Comparison of ENCODE assay signal across 8 mouse cellular contexts in genomic region chr13:38527797-38528650, GRCm38 (mm10). TPM values are rescaled to one million over a fixed set of nuclear protein-coding genes. Genes with fewer than 3 reads are reported as not detected.
A peak's percentile ranks its signal among the peaks of the same experiment; 100 is the strongest.
DNase-seq lines count a peak whose midpoint lies in the region; ATAC-seq lines count a peak whose summit lies in the region.

No protein-coding gene starts in this region.

- DNase-seq in adrenal gland, adult 2 months = peak; percentile 96
- peak; percentile 68 for DNase-seq in embryo, embryonic 11.5 days (ENCODE audit: low read depth, low spot score)
- DNase-seq in gastrocnemius, postnatal 4 days (ENCODE audit: low spot score in 2 of 2) = peak; percentile 77 to 86
- peak; percentile 84 for DNase-seq in left cerebral cortex, postnatal 4 days
- DNase-seq in midbrain, embryonic 11.5 days (ENCODE audit: low spot score, missing footprints) = peak; percentile 98
- DNase-seq in right cerebral cortex, postnatal 4 days = peak; percentile 77
- peak; percentile 89 for DNase-seq in yolk sac, embryonic 10.5 days (ENCODE audit: low spot score)

- ATAC-seq in intestine, embryonic 16.5 days = peak; percentile 93
- peak; percentile 92 for ATAC-seq in midbrain, embryonic 11.5 days (ENCODE audit: low FRiP score)

- WGBS in intestine, embryonic 16.5 days = under 1% methylated on average over 80 of the region's 87 CpGs
- WGBS in midbrain, embryonic 11.5 days = under 1% methylated on average over 80 of the region's 87 CpGs

- peak overlapping the region; percentile 95 for H3K9ac ChIP-seq in intestine, embryonic 16.5 days (ENCODE audit: low read depth, low read length)
- peak overlapping the region; percentile 83 for H3K9ac ChIP-seq in midbrain, embryonic 11.5 days (ENCODE audit: low read length)

- H3K9me3 ChIP-seq in intestine, embryonic 16.5 days (ENCODE audit: control insufficient read depth, low read length) = no peaks in the 10 kb centered on the region
- H3K9me3 ChIP-seq in midbrain, embryonic 11.5 days (ENCODE audit: control insufficient read depth, low read length) = no peaks in the 10 kb centered on the region

- peaks cover under 1% of the 10 kb centered on the region; the same call in 1 of the 2 replicates for H3K36me3 ChIP-seq in intestine, embryonic 16.5 days (ENCODE audit: control insufficient read depth, insufficient read depth, low read length)
- no peaks in the 10 kb centered on the region for H3K36me3 ChIP-seq in midbrain, embryonic 11.5 days (ENCODE audit: control insufficient read depth, insufficient read depth, low read length)

- H3K4me3 ChIP-seq in intestine, embryonic 16.5 days (ENCODE audit: low read length) = peak overlapping the region; percentile 91
- peak overlapping the region; percentile 81 for H3K4me3 ChIP-seq in midbrain, embryonic 11.5 days (ENCODE audit: low read depth, low read length)

- H3K4me2 ChIP-seq in intestine, embryonic 16.5 days (ENCODE audit: low read depth, low read length) = peak overlapping the region; percentile 84
- H3K4me2 ChIP-seq in midbrain, embryonic 11.5 days = peak overlapping the region; percentile 88

- no peaks in the 10 kb centered on the region for H3K27me3 ChIP-seq in intestine, embryonic 16.5 days (replicated peaks; ENCODE audit: control insufficient read depth, insufficient read depth, low read length)
- no peaks in the 10 kb centered on the region for H3K27me3 ChIP-seq in midbrain, embryonic 11.5 days (ENCODE audit: control insufficient read depth, insufficient read depth, low read length)

- H3K27ac ChIP-seq in intestine, embryonic 16.5 days (ENCODE audit: low read length) = peak overlapping the region; percentile 94
- H3K27ac ChIP-seq in midbrain, embryonic 11.5 days (ENCODE audit: low read depth, low read length) = peak overlapping the region; percentile 63

- intact Hi-C loops in left cerebral cortex, postnatal 4 days (cut with DNase I) = no loop called here

- H3K4me1 ChIP-seq in intestine, embryonic 16.5 days (ENCODE audit: control insufficient read depth, insufficient read depth, low read length) = peaks cover 14% of the 10 kb centered on the region
- peaks cover 14% of the 10 kb centered on the region; the same call in 1 of the 2 replicates for H3K4me1 ChIP-seq in midbrain, embryonic 11.5 days (ENCODE audit: control insufficient read depth, insufficient read depth, low read length)

RNA-seq across cellular contexts. Expression of gene Txndc5, which starts 0.6 kb away (rescaled TPM):
- 100 to 1,000 TPM; 150 to 169 TPM for total RNA-seq in adrenal gland, adult 2 months (2021)
- polyA plus RNA-seq in adrenal gland, adult 2 months (2012; rRNA removed) = 299 and 338 TPM in 2 replicates
- 100 to 1,000 TPM; 118 to 121 TPM for total RNA-seq in gastrocnemius, postnatal 4 days (2021)
- 231 and 239 TPM in 2 replicates for polyA plus RNA-seq in intestine, embryonic 16.5 days (2015; fragmentation: Nextera tagmentation; extraction: Ambion mirVana)
- total RNA-seq in left cerebral cortex, postnatal 4 days (2021) = 10 to 100 TPM; 45.6 to 45.8 TPM
- 120 and 125 TPM in 2 replicates for polyA plus RNA-seq in midbrain, embryonic 11.5 days (2014; fragmentation: Nextera tagmentation; extraction: Ambion mirVana)

Comparison
In these comparisons a context has a peak if more than half of its experiments do, and no peak if none do; other contexts are left out.
1. Peak in every context shown above with its lines: DNase-seq, ATAC-seq, H3K4me3 ChIP-seq and H3K27ac ChIP-seq.